Mouse (Mus musculus) spleen, adult 2 months (tissue): ENCODE measurements at regions not wholly inside any gene's neighbourhood (a gene's known extent, or its start where the extent isn't known, plus 50 kb on each side); places are given as distances from the start of the nearest gene placed in this dataset.

Experiments used
- CTCF ChIP-seq: fragments of 200-500 bp; IDR thresholded peaks from 2 replicates; pipeline ENCODE4 v1.5.1; 2011; ENCODE audit warnings: mild to moderate bottlenecking, inconsistent platforms; ENCODE audit not compliant: insufficient read depth, insufficient read length, insufficient replicate concordance; ENCODE audit errors: extremely low read depth
- POLR2A ChIP-seq: fragments of 200-500 bp; IDR thresholded peaks from 2 replicates; pipeline ENCODE4 v1.6.1; 2011; ENCODE audit warnings: low read depth, low read length, inconsistent platforms

- TF ChIP-seq CTCF = no peak
- no peak for TF ChIP-seq POLR2A
These were observed 175.9 kb downstream of the Lmo4 start for GRCm38 (mm10) chr3:144029121-144029520.
